Mouse (Mus musculus): ENCODE results near the gene Slc25a13.

DNA sequence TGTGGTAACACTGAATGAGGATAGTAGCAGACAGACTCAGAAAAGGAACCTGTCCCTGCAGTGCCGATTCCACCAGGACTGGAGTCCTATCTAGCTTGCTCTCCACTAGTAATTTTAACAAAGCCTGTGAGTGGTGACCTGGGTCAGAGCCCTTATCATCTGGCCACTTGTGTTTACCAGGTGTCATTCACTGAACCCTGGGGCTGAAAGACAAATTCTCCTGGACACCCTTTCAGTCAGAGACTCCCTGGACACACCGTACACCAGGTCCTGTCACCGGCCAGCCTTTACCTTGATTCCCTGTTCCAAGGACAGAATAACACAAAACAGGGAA is 31.3 kb downstream of the Slc25a13 start:
- TF ChIP-seq CTCF (IDR thresholded peaks at IDR 0.05; ENCODE audit: insufficient read depth, low read depth, low read length) = no peak
- no peak for TF ChIP-seq POLR2A (IDR thresholded peaks at IDR 0.05; ENCODE audit: insufficient read depth, low read depth, low read length)
